Mouse (Mus musculus) cerebellum, adult 2 months (tissue): Measurements from ENCODE around the gene Slc26a6. TPM values are rescaled to one million over a fixed set of nuclear protein-coding genes. Genes with fewer than 3 reads are reported as not detected.

Source experiments
- DNase-seq, 2 experiments: peaks; one replicate each; pipeline ENCODE4 v3.0.0; 2021
- H3K27ac ChIP-seq: fragments of 200-500 bp; 2 replicates; pipeline ENCODE4 v1.5.1; 2012; ENCODE audit warnings: low read length, control low read depth, inconsistent platforms; ENCODE audit not compliant: insufficient read depth
- H3K27me3 ChIP-seq: fragments of 200-500 bp; 2 replicates; pipeline ENCODE4 v1.6.1; 2012; ENCODE audit warnings: inconsistent platforms, mild to moderate bottlenecking, low read length, moderate library complexity; ENCODE audit not compliant: control insufficient read depth, insufficient read depth
- H3K4me1 ChIP-seq: fragments of 200-500 bp; 2 replicates; pipeline ENCODE4 v1.6.1; 2011; ENCODE audit warnings: low read length; ENCODE audit not compliant: control insufficient read depth, insufficient read depth
- H3K4me3 ChIP-seq: fragments of 200-500 bp; replicated peaks from 2 replicates; pipeline ENCODE3; 2011; ENCODE audit warnings: mild to moderate bottlenecking, low read depth, low read length, control low read depth; ENCODE audit not compliant: insufficient read depth
- CTCF ChIP-seq: fragments of 200-500 bp; IDR thresholded peaks from 2 replicates; pipeline ENCODE4 v1.5.1; 2011; ENCODE audit warnings: low read depth, mild to moderate bottlenecking, control low read depth, low read length, moderate library complexity, borderline replicate concordance; ENCODE audit not compliant: insufficient read depth
- POLR2A ChIP-seq: fragments of 200-500 bp; IDR thresholded peaks from 2 replicates; pipeline ENCODE4 v1.6.1; 2011; ENCODE audit warnings: low read length, control low read depth, borderline replicate concordance; ENCODE audit not compliant: insufficient read depth
- WGBS: fragments of 180-500 bp; shearing (Covaris S2); methylation state at CpG from one replicate; pipeline ENCODE4 v1.1.7; 2018; 5-methylcytosine and 5-hydroxymethylcytosine counted together
- polyA plus RNA-seq: library from polyadenylated mRNA; depleted of rRNA; stranded (reverse); fragments of >200 nt; gene quantifications from 2 replicates; pipeline ENCODE4 v1.2.3, GENCODE M21; 2012

Slc26a6 gene
- polyA plus RNA-seq, 1 experiment, result 22.6 TPM

GRCm38 (mm10) chr9:108848419-108848818 is 4.7 kb upstream of the Slc26a6 start:
- Histone ChIP-seq H3K27me3 (no peaks in the 10 kb centered on the region), H3K4me1 (peaks cover 22% of the 10 kb centered on the region), H3K27ac (no peak overlapping the region), H3K4me3 (no peak overlapping the region)
- WGBS, result 84% methylated on average over 17 of the region's 17 CpGs
- TF ChIP-seq CTCF (no peak), POLR2A (no peak)
- no peak for DNase-seq

GRCm38 (mm10) chr9:108853635-108854240 is 655 bp downstream of the Slc26a6 start:
- Histone ChIP-seq H3K4me1 (peaks cover 9% of the 10 kb centered on the region), H3K27me3 (no peaks in the 10 kb centered on the region), H3K4me3 (peak overlapping the region; percentile 80), H3K27ac (peak overlapping the region; percentile 44)
- TF ChIP-seq CTCF (peak; percentile 63), POLR2A (peak; percentile 17; the same call in 1 of the 2 replicates)
- 1% methylated on average over 25 of the region's 25 CpGs for WGBS
- peak; percentile 94 to 96 for DNase-seq

- H3K4me1 ChIP-seq, result peaks cover 9% of the 10 kb centered on the region
Observed at GRCm38 (mm10) chr9:108854241-108854696, 1.2 kb downstream of the Slc26a6 start.

GRCm38 (mm10) chr9:108855335-108855734 is 2.3 kb downstream of the Slc26a6 start:
- TF ChIP-seq POLR2A, result no peak
- no peak for TF ChIP-seq CTCF
- Histone ChIP-seq H3K27ac (no peak overlapping the region), H3K4me3 (no peak overlapping the region), H3K27me3 (no peaks in the 10 kb centered on the region), H3K4me1 (peaks cover 9% of the 10 kb centered on the region)
- WGBS, result 26% methylated on average over 5 of the region's 5 CpGs
- no peak for DNase-seq

More at GRCm38 (mm10) chr9:108854241-108854696, 1.2 kb downstream of the Slc26a6 start:
- peak overlapping the region; percentile 80 for H3K4me3 ChIP-seq
- WGBS, result under 1% methylated on average over 28 of the region's 28 CpGs
- TF ChIP-seq CTCF (no peak), POLR2A (peak; percentile 44; the same call in 1 of the 2 replicates)
- no peaks in the 10 kb centered on the region for H3K27me3 ChIP-seq
- peak overlapping the region; percentile 31; the same call in 1 of the 2 replicates for H3K27ac ChIP-seq
- peak; percentile 84 to 87 for DNase-seq

- no peak for TF ChIP-seq POLR2A
- TF ChIP-seq CTCF, result no peak
- Histone ChIP-seq H3K4me1 (no peaks in the 10 kb centered on the region), H3K27ac (no peak overlapping the region), H3K27me3 (no peaks in the 10 kb centered on the region), H3K4me3 (no peak overlapping the region)
- no peak for DNase-seq
- 72% methylated on average over 8 of the region's 8 CpGs for WGBS
Observed at GRCm38 (mm10) chr9:108858792-108859527, 5.9 kb downstream of the Slc26a6 start.

GRCm38 (mm10) chr9:108912308-108912707 is 59.2 kb downstream of the Slc26a6 start:
- DNase-seq, result no peak
- H3K27ac ChIP-seq, result no peak overlapping the region
- WGBS, result 76% methylated on average over 6 of the region's 6 CpGs

GRCm38 (mm10) chr9:108913161-108913560 is 60.1 kb downstream of the Slc26a6 start:
- Histone ChIP-seq H3K4me1 (peaks cover 10% of the 10 kb centered on the region; the same call in 1 of the 2 replicates), H3K4me3 (no peak overlapping the region), H3K27me3 (no peaks in the 10 kb centered on the region), H3K27ac (no peak overlapping the region)
- DNase-seq, result no peak
- WGBS, result 88% methylated on average over 7 of the region's 7 CpGs
- TF ChIP-seq CTCF (no peak), POLR2A (no peak)

More at GRCm38 (mm10) chr9:108912308-108912707, 59.2 kb downstream of the Slc26a6 start:
- TF ChIP-seq POLR2A (no peak), CTCF (no peak)
- peaks cover 10% of the 10 kb centered on the region; the same call in 1 of the 2 replicates for H3K4me1 ChIP-seq
- no peaks in the 10 kb centered on the region for H3K27me3 ChIP-seq
- H3K4me3 ChIP-seq, result no peak overlapping the region

GRCm38 (mm10) chr9:108913621-108914020 is 60.5 kb downstream of the Slc26a6 start:
- Histone ChIP-seq H3K4me3 (no peak overlapping the region), H3K27ac (no peak overlapping the region), H3K27me3 (no peaks in the 10 kb centered on the region), H3K4me1 (peaks cover 10% of the 10 kb centered on the region; the same call in 1 of the 2 replicates)
- no peak for TF ChIP-seq CTCF
- no peak for TF ChIP-seq POLR2A
- WGBS, result 40% methylated on average over 10 of the region's 10 CpGs
- no peak for DNase-seq
